Mouse (Mus musculus): ENCODE measurements at regions not wholly inside any gene's neighbourhood (a gene's known extent, or its start where the extent isn't known, plus 50 kb on each side); places are given as distances from the start of the nearest gene placed in this dataset.

DNA sequence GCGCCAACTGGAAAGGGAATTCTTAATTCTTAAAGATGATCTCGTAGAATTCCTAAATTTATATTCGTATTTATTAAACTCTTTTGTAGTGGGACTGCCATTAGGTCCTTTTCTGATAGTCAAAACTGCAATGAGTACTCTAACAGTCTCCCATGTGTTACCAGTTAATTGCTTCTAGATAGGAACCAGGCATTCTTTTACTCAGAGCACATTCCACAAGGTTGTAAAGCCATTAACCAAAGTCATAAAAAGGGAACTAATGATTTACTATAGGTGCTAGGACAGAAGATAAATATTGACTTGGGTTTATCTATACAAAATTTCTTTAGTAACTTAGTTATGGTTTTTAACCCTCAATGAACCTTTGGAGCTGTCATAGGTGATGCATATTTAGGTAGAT, 1525.0 kb downstream of the Tbl1xr1 start:
- TF ChIP-seq CTCF (IDR thresholded peaks at IDR 0.05; ENCODE audit: control insufficient read depth, insufficient read depth, insufficient read length) (no peak), MAX (IDR thresholded peaks at IDR 0.05) (no peak), CEBPB (IDR thresholded peaks at IDR 0.05; ENCODE audit: low read depth) (no peak), MYOG (IDR thresholded peaks at IDR 0.05; ENCODE audit: control insufficient read depth, extremely low read depth, insufficient read length) (no peak), USF1 (IDR thresholded peaks at IDR 0.05; ENCODE audit: low read depth) (no peak), MYOD1 (IDR thresholded peaks at IDR 0.05; ENCODE audit: control insufficient read depth, insufficient read length, low read depth) (no peak)
